Mouse (Mus musculus) bone marrow macrophage, adult 2 months (primary cell): Measurements from ENCODE around the gene Iqschfp.

ENCODE experiments used
- CTCF ChIP-seq: IDR thresholded peaks from 2 replicates; pipeline ENCODE4 v1.5.1; 2012; ENCODE audit warnings: low read depth, mild to moderate bottlenecking, low read length, moderate library complexity
- POLR2A ChIP-seq: IDR thresholded peaks from 2 replicates; pipeline ENCODE4 v1.6.1; 2012; ENCODE audit warnings: mild to moderate bottlenecking, low read depth, low read length, borderline replicate concordance

DNA sequence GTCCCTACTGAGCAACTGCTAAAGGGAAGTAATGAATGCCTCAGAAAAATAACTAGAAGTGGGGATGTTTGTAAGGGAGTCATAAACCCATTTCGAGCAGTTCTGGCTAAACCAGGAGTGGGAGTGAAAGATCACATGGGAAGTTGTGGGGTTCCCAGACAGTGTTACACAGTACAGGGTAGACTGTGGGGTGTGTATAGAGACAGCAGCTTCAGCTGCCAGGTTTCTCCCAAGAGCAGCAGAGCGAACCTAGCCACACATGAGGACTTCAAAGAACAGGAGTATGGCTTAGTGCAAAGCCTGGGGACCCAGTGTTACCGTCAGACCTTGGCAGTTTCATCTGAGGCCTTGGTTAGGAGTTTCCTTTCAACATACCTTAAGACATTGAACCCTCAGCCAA is 740.7 kb downstream of the Iqschfp start:
- no peak for TF ChIP-seq CTCF
- no peak for TF ChIP-seq POLR2A
